Mouse (Mus musculus): Measurements from ENCODE around the gene Gcm1.

The Gcm1 gene

GRCm38 (mm10) chr9:78045171-78045570, 6.6 kb upstream of the Gcm1 start:
- CTCF ChIA-PET: no interaction called here

GRCm38 (mm10) chr9:78046755-78047154, 5.0 kb upstream of the Gcm1 start:
- CTCF ChIA-PET: no interaction called here

- CTCF ChIA-PET: interaction anchor here (0.6 kb wide), 1 partner anchor 429 kb away, joined by 3 read pairs; no protein-coding TSS in a partner anchor
Measured at GRCm38 (mm10) chr9:78050452-78050970, 1.2 kb upstream of the Gcm1 start.

- CTCF ChIA-PET: no interaction called here
Measured at GRCm38 (mm10) chr9:78053821-78054220, 2.1 kb downstream of the Gcm1 start.

- CTCF ChIA-PET: no interaction called here
Measured at GRCm38 (mm10) chr9:78054298-78054697, 2.6 kb downstream of the Gcm1 start.

- CTCF ChIA-PET: no interaction called here
Measured at GRCm38 (mm10) chr9:78059525-78060120, 7.9 kb downstream of the Gcm1 start.

GRCm38 (mm10) chr9:78062392-78062791, 10.7 kb downstream of the Gcm1 start:
- CTCF ChIA-PET: no interaction called here

GRCm38 (mm10) chr9:78064121-78064520, 12.4 kb downstream of the Gcm1 start:
- CTCF ChIA-PET: no interaction called here

- CTCF ChIA-PET: no interaction called here
Measured at GRCm38 (mm10) chr9:78070496-78070895, 18.8 kb downstream of the Gcm1 start.

GRCm38 (mm10) chr9:78071626-78072025, 19.9 kb downstream of the Gcm1 start:
- CTCF ChIA-PET: no interaction called here

- CTCF ChIA-PET: interaction anchor here (0.7 kb wide), 2 partner anchors 163 to 455 kb away, joined by 3 to 5 read pairs; no protein-coding TSS in a partner anchor
Measured at GRCm38 (mm10) chr9:78073291-78073690, 21.6 kb downstream of the Gcm1 start.

- CTCF ChIA-PET: interaction anchor here (0.5 to 0.7 kb wide), 2 partner anchors 400 to 455 kb away, joined by 3 read pairs; no protein-coding TSS in a partner anchor
Measured at GRCm38 (mm10) chr9:78073713-78074340, 22.1 kb downstream of the Gcm1 start.

- CTCF ChIA-PET: no interaction called here
Measured at GRCm38 (mm10) chr9:78075256-78075655, 23.5 kb downstream of the Gcm1 start.

GRCm38 (mm10) chr9:78078240-78078639, 26.5 kb downstream of the Gcm1 start:
- CTCF ChIA-PET: no interaction called here

- CTCF ChIA-PET: interaction anchor here (0.8 kb wide), 1 partner anchor 47 kb away, joined by 6 read pairs; no protein-coding TSS in a partner anchor
Measured at GRCm38 (mm10) chr9:78081835-78082234, 30.1 kb downstream of the Gcm1 start.

- CTCF ChIA-PET: interaction anchor here (0.7 kb wide), 1 partner anchor 429 kb away, joined by 3 read pairs; no protein-coding TSS in a partner anchor
Measured at GRCm38 (mm10) chr9:78084341-78084740, 32.6 kb downstream of the Gcm1 start.

GRCm38 (mm10) chr9:78085722-78086287, 34.1 kb downstream of the Gcm1 start:
- CTCF ChIA-PET: interaction anchor here (0.5 kb wide), 1 partner anchor 46 kb away, joined by 7 read pairs; no protein-coding TSS in a partner anchor

GRCm38 (mm10) chr9:78087751-78088150, 36.0 kb downstream of the Gcm1 start:
- CTCF ChIA-PET: no interaction called here

- CTCF ChIA-PET: no interaction called here
Measured at GRCm38 (mm10) chr9:78088521-78088920, 36.8 kb downstream of the Gcm1 start.

GRCm38 (mm10) chr9:78088971-78089370, 37.2 kb downstream of the Gcm1 start:
- CTCF ChIA-PET: no interaction called here

GRCm38 (mm10) chr9:78089906-78090305, 38.2 kb downstream of the Gcm1 start:
- CTCF ChIA-PET: no interaction called here

GRCm38 (mm10) chr9:78090596-78090995, 38.9 kb downstream of the Gcm1 start:
- CTCF ChIA-PET: no interaction called here

- CTCF ChIA-PET: interaction anchor here (0.7 kb wide), 1 partner anchor 45 kb away, joined by 9 read pairs; no protein-coding TSS in a partner anchor
Measured at GRCm38 (mm10) chr9:78095686-78096085, 44.0 kb downstream of the Gcm1 start.

Measured in spleen, embryonic (tissue).